Mouse (Mus musculus) megakaryocyte, adult 5-6 weeks (primary cell): ENCODE data around the gene Oog3. TPM values are rescaled to one million over a fixed set of nuclear protein-coding genes. Genes with fewer than 3 reads are reported as not detected.

Experiments used
- ATAC-seq: 2 replicates; pipeline ENCODE4 v1.8.0; 2016; ENCODE audit warnings: mild to moderate bottlenecking, inconsistent platforms; ENCODE audit not compliant: poor library complexity, severe bottlenecking
- total RNA-seq, 2 experiments: library from RNA; stranded (forward) in 1 of 2; stranded (reverse) in 1 of 2; fragments of 153-499, 151-499 nt in 1 of 2; fragments of 221-1000, 200-1000 nt in 1 of 2; gene quantifications; 2 replicates each; pipeline versions ENCODE4 v1.2.3 to v1.2.4; 2015 to 2017

Gene Oog3
- not detected in 2 replicates for total RNA-seq (2015)
- not detected in 2 replicates for total RNA-seq (2017)

DNA sequence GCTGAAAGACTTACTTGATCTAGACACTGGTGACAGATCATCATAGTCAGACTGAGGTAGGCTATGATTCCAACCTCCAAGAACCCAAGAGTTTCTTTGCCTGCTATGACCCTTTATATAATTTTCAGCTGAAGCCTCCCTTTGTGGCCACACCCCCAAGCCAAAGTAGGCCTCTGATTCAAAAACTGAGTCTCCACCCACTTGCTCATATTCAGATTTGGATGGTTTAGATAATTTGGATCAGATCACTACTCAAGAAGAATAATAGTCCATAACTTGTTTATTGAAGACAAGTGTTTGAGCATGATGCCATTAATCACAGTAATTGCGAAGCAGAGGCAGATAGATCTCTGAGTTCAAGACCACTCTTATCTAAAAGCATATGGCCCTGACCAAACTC lies at the start of gene Oog3:
TSS of gene Oog3 (minus strand) at position 101 of the 400 bp plus-strand sequence.
- no peak for ATAC-seq

DNA sequence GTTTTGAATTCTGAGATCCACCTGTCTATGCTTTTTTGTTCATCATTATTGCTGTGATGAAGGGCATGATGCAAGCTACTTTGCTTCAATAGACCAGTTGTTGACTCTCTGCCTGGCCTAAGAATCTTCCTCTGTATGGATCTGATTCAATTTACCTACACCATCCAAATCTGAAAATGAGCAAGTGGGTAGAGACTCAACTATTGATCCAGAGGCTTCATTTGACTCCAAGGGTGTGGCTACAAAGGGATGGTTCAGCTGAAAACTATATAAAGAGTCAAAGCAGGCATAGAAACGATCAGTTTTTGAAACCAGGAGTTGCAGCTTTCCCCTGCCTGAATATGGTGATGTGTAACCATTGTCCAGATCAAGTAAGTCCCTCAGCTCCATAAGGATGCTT lies 28.0 kb upstream of the Oog3 start, which contains the start of gene Oog2:
TSS of gene Oog2 (plus strand) at position 301 of the 400 bp plus-strand sequence.
- ATAC-seq: no peak

Other genes with a start within 250 kb of the Oog3 start
- not detected in 2 replicates for gene Pramef25, start 211.6 kb downstream of the Oog3 start, total RNA-seq (2015)
- gene Pramef25, start 211.6 kb downstream of the Oog3 start, total RNA-seq (2017): not detected in 2 replicates
- not detected in 2 replicates for gene Gm13101, start 195.7 kb downstream of the Oog3 start, total RNA-seq (2015)
- not detected in 2 replicates for gene Gm13101, start 195.7 kb downstream of the Oog3 start, total RNA-seq (2017)
- gene Pramef17, start 168.3 kb downstream of the Oog3 start, total RNA-seq (2015): not detected in 2 replicates
- not detected in 2 replicates for gene Pramef17, start 168.3 kb downstream of the Oog3 start, total RNA-seq (2017)
- not detected in 2 replicates for gene Pramel4, start 103.5 kb downstream of the Oog3 start, total RNA-seq (2015)
- gene Pramel4, start 103.5 kb downstream of the Oog3 start, total RNA-seq (2017): not detected in 2 replicates
- not detected in 2 replicates for gene Gm13102, start 56.2 kb downstream of the Oog3 start, total RNA-seq (2015)
- gene Gm13102, start 56.2 kb downstream of the Oog3 start, total RNA-seq (2017): not detected in 2 replicates
- gene Oog2, start 28.1 kb upstream of the Oog3 start, total RNA-seq (2015): not detected in 2 replicates
- gene Oog2, start 28.1 kb upstream of the Oog3 start, total RNA-seq (2017): not detected in 2 replicates
- not detected in 2 replicates for gene C87977, start 50.7 kb upstream of the Oog3 start, total RNA-seq (2015)
- gene C87977, start 50.7 kb upstream of the Oog3 start, total RNA-seq (2017): not detected in 2 replicates
- not detected in 2 replicates for gene Pramel5, start 117.8 kb upstream of the Oog3 start, total RNA-seq (2015)
- gene Pramel5, start 117.8 kb upstream of the Oog3 start, total RNA-seq (2017): not detected in 2 replicates
- not detected in 2 replicates for gene Gm13128, start 167.6 kb upstream of the Oog3 start, total RNA-seq (2015)
- gene Gm13128, start 167.6 kb upstream of the Oog3 start, total RNA-seq (2017): not detected in 2 replicates
- not detected in 2 replicates for gene Gm13119, start 195.3 kb upstream of the Oog3 start, total RNA-seq (2015)
- gene Gm13119, start 195.3 kb upstream of the Oog3 start, total RNA-seq (2017): not detected in 2 replicates
- not detected in 2 replicates for gene Pramef20, start 215.3 kb upstream of the Oog3 start, total RNA-seq (2015)
- not detected in 2 replicates for gene Pramef20, start 215.3 kb upstream of the Oog3 start, total RNA-seq (2017)
- not detected in 2 replicates for gene Pramef12, start 245.8 kb upstream of the Oog3 start, total RNA-seq (2015)
- gene Pramef12, start 245.8 kb upstream of the Oog3 start, total RNA-seq (2017): not detected in 2 replicates